Mouse (Mus musculus): ENCODE measurements around the gene Ascc1. TPM values are rescaled to one million over a fixed set of nuclear protein-coding genes. Genes with fewer than 3 reads are reported as not detected.
A peak's percentile ranks its signal among the peaks of the same experiment; 100 is the strongest.
"Not testable (repeated sequence)": the region's sequence is repeated elsewhere in the genome, so short reads cannot be mapped to it uniquely, and the experiment has no call there.

Ascc1 gene
- polyA plus RNA-seq, 1 experiment from 2014 or later = 47.3 TPM

DNA sequence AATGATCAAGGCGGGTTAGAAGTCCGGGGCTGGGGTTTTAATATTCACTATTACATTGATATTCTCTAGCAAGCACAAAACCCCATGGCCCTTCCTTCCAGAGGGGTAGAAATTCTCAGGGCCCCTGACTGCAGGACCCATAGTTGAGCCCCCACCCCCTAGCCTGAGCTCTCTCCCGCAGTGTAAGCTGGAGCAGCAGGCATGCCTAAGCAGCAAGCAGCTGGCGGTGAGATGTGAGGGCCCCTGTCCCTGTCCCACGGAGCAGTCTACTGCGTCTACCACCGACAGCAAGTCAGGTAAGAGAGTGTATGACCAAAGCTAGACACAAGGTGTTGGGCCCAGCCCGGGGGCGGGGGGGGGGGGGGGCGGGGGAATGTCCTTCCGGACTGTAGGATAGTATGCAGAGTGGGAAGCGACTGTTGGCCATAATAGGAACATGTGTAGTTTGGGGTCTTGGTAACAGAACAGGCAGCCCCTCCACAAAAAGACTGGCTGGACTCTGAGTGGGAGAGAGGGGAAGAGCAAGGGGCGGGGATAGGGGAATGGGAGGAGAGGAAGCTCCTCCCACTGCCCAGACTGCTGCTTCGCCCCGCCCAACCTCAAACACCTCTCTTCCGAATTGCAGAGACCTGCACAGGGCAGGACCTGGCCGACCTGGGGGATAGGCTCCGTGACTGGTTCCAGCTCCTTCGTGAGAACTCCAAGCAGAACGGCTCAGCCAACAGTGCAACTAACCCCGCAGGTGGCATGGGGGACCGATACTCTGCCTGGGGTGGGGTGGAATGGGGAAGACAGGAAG lies 123.1 kb downstream of the Ascc1 start:
- no peaks in the 10 kb centered on the region for H3K9me3 ChIP-seq (ENCODE audit: control insufficient read depth, low read length)
- no peak overlapping the region for H3K27ac ChIP-seq (ENCODE audit: low read length)
- H3K4me3 ChIP-seq (ENCODE audit: low read length) = peak overlapping the region; percentile 19; the same call in 1 of the 2 replicates
- 24% methylated on average over 22 of the region's 22 CpGs for WGBS
- no peaks in the 10 kb centered on the region for H3K36me3 ChIP-seq (ENCODE audit: control insufficient read depth, insufficient read depth, low read length)
- peak; percentile 67 for ATAC-seq
- peaks cover 3% of the 10 kb centered on the region; the same call in 1 of the 2 replicates for H3K4me1 ChIP-seq (ENCODE audit: control insufficient read depth, insufficient read depth, low read length)
- H3K27me3 ChIP-seq (replicated peaks; ENCODE audit: control insufficient read depth, insufficient read depth, low read length) = no peaks in the 10 kb centered on the region
- peak overlapping the region; percentile 28 for H3K4me2 ChIP-seq (ENCODE audit: low read depth, low read length)
- no peak overlapping the region for H3K9ac ChIP-seq (ENCODE audit: low read depth, low read length)

DNA sequence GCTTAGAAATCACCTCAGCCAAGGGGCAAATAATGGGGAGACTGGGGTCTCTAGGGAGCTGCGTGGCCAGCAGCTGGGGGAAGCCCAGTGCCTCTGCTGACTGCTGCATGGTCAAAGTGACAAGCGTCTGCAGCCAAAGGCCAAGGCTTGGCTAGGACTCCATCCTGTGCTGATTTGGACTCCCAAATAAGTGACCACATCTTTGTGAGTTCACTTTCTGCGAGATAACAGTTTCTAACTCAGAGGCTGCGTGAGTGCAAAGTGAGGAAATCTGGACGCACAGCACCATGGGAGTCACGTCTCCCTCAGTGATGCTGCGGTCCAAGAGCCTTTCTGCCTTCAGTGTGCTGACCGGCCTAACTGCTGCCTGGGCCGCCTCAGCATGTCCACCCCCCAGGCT lies 125.7 kb downstream of the Ascc1 start:
- H3K27ac ChIP-seq (ENCODE audit: low read length) = no peak overlapping the region
- no peak for ATAC-seq

DNA sequence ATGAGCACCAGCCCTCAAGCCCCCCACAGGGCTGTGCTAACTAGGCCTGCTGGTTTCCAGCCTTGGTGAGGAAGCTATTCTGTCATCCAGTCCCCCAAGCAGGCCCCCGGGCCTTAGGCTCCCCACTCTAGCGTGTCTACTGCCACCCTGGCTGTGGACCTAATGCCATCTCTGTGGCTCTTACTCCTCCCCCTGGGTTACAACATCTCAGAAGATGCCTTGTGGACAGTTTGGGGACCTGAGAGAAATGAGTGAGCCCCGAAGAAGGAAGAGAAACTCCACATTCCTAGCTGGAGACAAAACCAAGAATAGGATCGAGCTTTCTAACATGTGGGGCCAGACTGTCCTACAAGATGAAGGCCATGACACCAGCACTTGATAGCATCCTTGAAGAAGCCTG lies 127.9 kb downstream of the Ascc1 start:
- Histone ChIP-seq H3K4me3 (ENCODE audit: low read length) (no peak overlapping the region), H3K36me3 (ENCODE audit: control insufficient read depth, insufficient read depth, low read length) (no peaks in the 10 kb centered on the region), H3K4me2 (ENCODE audit: low read depth, low read length) (no peak overlapping the region), H3K27me3 (replicated peaks; ENCODE audit: control insufficient read depth, insufficient read depth, low read length) (no peaks in the 10 kb centered on the region), H3K9ac (ENCODE audit: low read depth, low read length) (no peak overlapping the region), H3K4me1 (ENCODE audit: control insufficient read depth, insufficient read depth, low read length) (peaks cover 11% of the 10 kb centered on the region), H3K27ac (ENCODE audit: low read length) (no peak overlapping the region), H3K9me3 (ENCODE audit: control insufficient read depth, low read length) (no peaks in the 10 kb centered on the region)
- ATAC-seq = no peak
- WGBS = 77% methylated on average over 4 of the region's 4 CpGs

More for the DNA sequence above, 125.7 kb downstream of the Ascc1 start:
- Histone ChIP-seq H3K9ac (ENCODE audit: low read depth, low read length) (no peak overlapping the region), H3K4me1 (ENCODE audit: control insufficient read depth, insufficient read depth, low read length) (peaks cover 3% of the 10 kb centered on the region; the same call in 1 of the 2 replicates), H3K4me3 (ENCODE audit: low read length) (no peak overlapping the region), H3K27me3 (replicated peaks; ENCODE audit: control insufficient read depth, insufficient read depth, low read length) (no peaks in the 10 kb centered on the region), H3K9me3 (ENCODE audit: control insufficient read depth, low read length) (no peaks in the 10 kb centered on the region), H3K36me3 (ENCODE audit: control insufficient read depth, insufficient read depth, low read length) (no peaks in the 10 kb centered on the region), H3K4me2 (ENCODE audit: low read depth, low read length) (no peak overlapping the region)
- 88% methylated on average over 9 of the region's 9 CpGs for WGBS

DNA sequence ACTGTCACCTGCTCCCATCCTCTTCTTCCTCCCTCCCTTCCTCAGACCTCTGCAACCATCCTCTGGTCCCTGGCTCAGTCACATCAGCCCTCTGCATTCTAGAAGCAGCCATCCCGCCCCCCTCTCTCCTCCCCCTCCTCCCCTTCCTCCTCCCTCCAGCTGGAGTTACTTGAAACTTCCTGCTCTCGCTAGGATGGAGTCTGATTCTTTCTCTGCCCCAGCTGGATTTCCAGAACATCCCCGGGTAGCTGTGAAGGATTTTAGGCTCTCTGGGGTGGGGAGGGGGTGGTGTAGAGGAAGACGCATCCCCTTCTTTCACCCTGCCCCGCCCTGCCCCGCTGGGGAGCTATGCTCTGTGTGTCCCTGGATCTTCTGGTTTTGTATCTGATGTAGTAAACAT lies 130.9 kb downstream of the Ascc1 start:
- Histone ChIP-seq H3K36me3 (ENCODE audit: control insufficient read depth, insufficient read depth, low read length) (no peaks in the 10 kb centered on the region), H3K27ac (ENCODE audit: low read length) (peak overlapping the region; percentile 37; the same call in 1 of the 2 replicates), H3K4me2 (ENCODE audit: low read depth, low read length) (no peak overlapping the region), H3K9ac (ENCODE audit: low read depth, low read length) (no peak overlapping the region; the same call in 1 of the 2 replicates), H3K4me3 (ENCODE audit: low read length) (no peak overlapping the region), H3K27me3 (replicated peaks; ENCODE audit: control insufficient read depth, insufficient read depth, low read length) (no peaks in the 10 kb centered on the region), H3K4me1 (ENCODE audit: control insufficient read depth, insufficient read depth, low read length) (peaks cover 8% of the 10 kb centered on the region), H3K9me3 (ENCODE audit: control insufficient read depth, low read length) (no peaks in the 10 kb centered on the region)
- 29% methylated on average over 6 of the region's 6 CpGs for WGBS
- ATAC-seq = no peak

DNA sequence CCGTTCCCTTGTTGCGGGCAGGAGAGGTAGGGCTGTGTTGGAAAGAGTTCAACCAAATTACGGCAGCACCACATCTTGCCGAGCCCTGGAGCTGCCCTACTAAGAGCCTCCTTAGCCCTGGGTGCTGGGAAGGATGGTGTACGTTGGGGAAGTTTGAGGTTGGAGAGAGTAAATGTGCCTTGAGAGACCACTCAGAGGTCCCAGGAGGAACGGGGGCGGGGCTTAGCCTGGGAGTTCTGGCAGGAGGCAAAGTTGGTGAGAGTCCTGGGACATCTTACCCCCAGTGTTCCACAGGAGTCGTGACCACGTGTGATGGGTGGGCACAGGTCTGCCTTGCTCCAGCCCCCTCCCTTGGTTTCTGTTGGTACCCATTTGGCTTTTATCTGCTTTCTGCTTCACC lies 131.6 kb downstream of the Ascc1 start:
- no peak for ATAC-seq

DNA sequence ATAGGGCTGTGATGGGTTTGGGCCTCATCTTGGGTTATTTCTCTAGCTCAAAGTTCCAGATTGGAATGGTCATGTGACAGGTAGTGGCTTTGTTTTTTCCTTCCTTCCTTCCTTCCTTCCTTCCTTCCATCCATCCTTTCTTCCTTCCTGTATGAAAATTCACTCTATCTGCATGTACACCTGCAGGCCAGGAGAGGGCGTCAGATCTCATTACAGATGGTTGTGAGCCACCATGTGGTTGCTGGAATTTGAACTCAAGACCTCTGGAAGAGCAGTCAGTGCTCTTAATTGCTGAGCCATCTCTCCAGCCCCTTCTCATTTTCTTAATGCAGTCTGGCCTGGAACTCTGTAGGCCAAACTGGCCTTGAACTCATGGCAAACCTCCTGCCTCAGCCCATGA lies 133.4 kb downstream of the Ascc1 start:
- not testable (repeated sequence) for H3K9me3 ChIP-seq (ENCODE audit: control insufficient read depth, low read length); H3K4me2 ChIP-seq (ENCODE audit: low read depth, low read length); H3K4me3 ChIP-seq (ENCODE audit: low read length); H3K36me3 ChIP-seq (ENCODE audit: control insufficient read depth, insufficient read depth, low read length); H3K27me3 ChIP-seq (replicated peaks; ENCODE audit: control insufficient read depth, insufficient read depth, low read length); H3K9ac ChIP-seq (ENCODE audit: low read depth, low read length); H3K27ac ChIP-seq (ENCODE audit: low read length); H3K4me1 ChIP-seq (ENCODE audit: control insufficient read depth, insufficient read depth, low read length); ATAC-seq
- 37% methylated on average over 1 of the region's 1 CpGs for WGBS

More for the DNA sequence above, 131.6 kb downstream of the Ascc1 start:
- Histone ChIP-seq H3K27ac (ENCODE audit: low read length) (peak overlapping the region; percentile 37; the same call in 1 of the 2 replicates), H3K4me2 (ENCODE audit: low read depth, low read length) (no peak overlapping the region), H3K9me3 (ENCODE audit: control insufficient read depth, low read length) (no peaks in the 10 kb centered on the region), H3K9ac (ENCODE audit: low read depth, low read length) (no peak overlapping the region; the same call in 1 of the 2 replicates), H3K36me3 (ENCODE audit: control insufficient read depth, insufficient read depth, low read length) (no peaks in the 10 kb centered on the region), H3K4me1 (ENCODE audit: control insufficient read depth, insufficient read depth, low read length) (peaks cover 8% of the 10 kb centered on the region), H3K4me3 (ENCODE audit: low read length) (no peak overlapping the region), H3K27me3 (replicated peaks; ENCODE audit: control insufficient read depth, insufficient read depth, low read length) (no peaks in the 10 kb centered on the region)
- 49% methylated on average over 9 of the region's 9 CpGs for WGBS

DNA sequence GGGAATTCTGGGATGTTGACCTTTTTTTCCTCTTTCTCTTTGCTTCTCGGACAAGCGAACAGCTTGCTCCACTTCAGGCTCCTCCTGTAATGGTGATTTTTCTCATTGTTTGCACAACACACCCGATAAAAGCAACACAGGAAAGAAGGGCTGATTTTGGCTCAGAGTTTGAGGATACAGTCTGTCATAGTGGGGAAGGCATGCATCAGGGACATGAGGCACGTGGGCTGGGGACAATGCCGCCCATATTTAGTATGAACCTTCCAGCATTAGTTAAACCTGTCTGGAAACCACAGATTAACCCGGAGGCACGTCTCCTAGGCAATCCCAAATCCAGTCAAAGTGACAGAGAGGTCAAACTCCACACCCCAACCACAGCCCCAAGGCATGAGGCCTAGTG lies 134.3 kb downstream of the Ascc1 start:
- Histone ChIP-seq H3K4me2 (ENCODE audit: low read depth, low read length) (no peak overlapping the region), H3K36me3 (ENCODE audit: control insufficient read depth, insufficient read depth, low read length) (no peaks in the 10 kb centered on the region), H3K9ac (ENCODE audit: low read depth, low read length) (no peak overlapping the region), H3K4me3 (ENCODE audit: low read length) (no peak overlapping the region), H3K4me1 (ENCODE audit: control insufficient read depth, insufficient read depth, low read length) (peaks cover 8% of the 10 kb centered on the region), H3K27ac (ENCODE audit: low read length) (peak overlapping the region; percentile 26; the same call in 1 of the 2 replicates), H3K27me3 (replicated peaks; ENCODE audit: control insufficient read depth, insufficient read depth, low read length) (no peaks in the 10 kb centered on the region), H3K9me3 (ENCODE audit: control insufficient read depth, low read length) (no peaks in the 10 kb centered on the region)
- 59% methylated on average over 7 of the region's 7 CpGs for WGBS
- ATAC-seq = no peak

DNA sequence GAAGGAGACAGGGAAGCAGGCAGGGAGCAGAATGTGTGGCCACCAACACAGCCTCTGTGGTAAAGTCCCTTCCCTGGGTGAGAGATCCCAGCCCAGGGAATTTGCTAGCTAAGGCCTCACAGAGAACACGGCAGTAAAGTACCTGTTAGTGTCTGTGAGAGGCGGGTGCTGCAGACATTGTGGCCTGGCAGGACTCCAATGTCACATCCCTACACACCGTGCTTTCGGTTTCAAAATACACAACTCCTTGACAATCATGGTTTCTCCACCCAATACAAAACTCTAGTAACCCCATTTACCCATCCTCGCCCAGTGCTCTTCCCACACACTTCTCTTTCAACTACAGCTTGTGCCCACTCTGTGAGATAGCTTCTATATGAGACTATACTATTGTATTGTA lies 136.1 kb downstream of the Ascc1 start:
- no peak overlapping the region for H3K4me3 ChIP-seq (ENCODE audit: low read length)
- no peak overlapping the region for H3K9ac ChIP-seq (ENCODE audit: low read depth, low read length)
- H3K27me3 ChIP-seq (replicated peaks; ENCODE audit: control insufficient read depth, insufficient read depth, low read length) = no peaks in the 10 kb centered on the region
- H3K4me1 ChIP-seq (ENCODE audit: control insufficient read depth, insufficient read depth, low read length) = peaks cover 7% of the 10 kb centered on the region
- no peaks in the 10 kb centered on the region for H3K9me3 ChIP-seq (ENCODE audit: control insufficient read depth, low read length)
- no peak overlapping the region for H3K27ac ChIP-seq (ENCODE audit: low read length)
- 82% methylated on average over 5 of the region's 5 CpGs for WGBS
- no peaks in the 10 kb centered on the region for H3K36me3 ChIP-seq (ENCODE audit: control insufficient read depth, insufficient read depth, low read length)
- H3K4me2 ChIP-seq (ENCODE audit: low read depth, low read length) = no peak overlapping the region
- no peak for ATAC-seq

DNA sequence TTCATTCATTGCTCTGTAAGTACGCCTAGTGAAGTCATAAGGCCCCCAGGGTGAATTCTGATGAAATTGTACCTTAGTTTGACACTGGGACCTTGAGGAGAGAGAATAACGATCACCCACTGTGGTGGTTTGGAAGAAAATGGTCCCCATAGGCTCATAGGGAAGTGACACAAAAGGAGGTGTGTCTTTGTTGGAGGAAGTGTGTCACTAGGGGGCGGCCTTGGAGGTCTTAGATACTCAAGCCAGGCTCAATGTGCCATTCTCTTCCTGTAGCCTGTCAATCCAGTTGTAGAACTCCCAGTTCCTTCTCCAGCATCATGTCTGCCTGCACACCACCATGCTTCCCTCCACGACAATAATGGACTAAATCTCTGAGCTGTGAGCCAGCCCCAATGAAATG lies 138.1 kb downstream of the Ascc1 start:
- Histone ChIP-seq H3K9me3 (ENCODE audit: control insufficient read depth, low read length) (no peaks in the 10 kb centered on the region), H3K36me3 (ENCODE audit: control insufficient read depth, insufficient read depth, low read length) (no peaks in the 10 kb centered on the region), H3K4me2 (ENCODE audit: low read depth, low read length) (no peak overlapping the region), H3K4me3 (ENCODE audit: low read length) (no peak overlapping the region), H3K27me3 (replicated peaks; ENCODE audit: control insufficient read depth, insufficient read depth, low read length) (no peaks in the 10 kb centered on the region), H3K27ac (ENCODE audit: low read length) (no peak overlapping the region), H3K4me1 (ENCODE audit: control insufficient read depth, insufficient read depth, low read length) (no peaks in the 10 kb centered on the region; the same call in 1 of the 2 replicates), H3K9ac (ENCODE audit: low read depth, low read length) (no peak overlapping the region)
- 87% methylated on average over 4 of the region's 4 CpGs for WGBS
- no peak for ATAC-seq
